Mouse (Mus musculus) bone marrow, adult 2 months (tissue): Measurements from ENCODE around the gene Pdk2.

ENCODE experiments used
- CTCF ChIP-seq: fragments of 200-500 bp; IDR thresholded peaks from 2 replicates; pipeline ENCODE4 v1.5.1; 2011; ENCODE audit warnings: low read length, control low read depth; ENCODE audit not compliant: control insufficient read depth, insufficient read depth
- POLR2A ChIP-seq: fragments of 200-500 bp; IDR thresholded peaks from 2 replicates; pipeline ENCODE4 v1.6.1; 2011; ENCODE audit warnings: low read depth, mild to moderate bottlenecking, control low read depth, low read length, borderline replicate concordance; ENCODE audit not compliant: control insufficient read depth

GRCm38 (mm10) chr11:94994947-94995772, 46.0 kb downstream of the Pdk2 start:
- TF ChIP-seq CTCF (no peak), POLR2A (no peak)
